Mouse (Mus musculus) forebrain, embryonic 12.5 days (tissue): Measurements from ENCODE around the gene Kcnj12. TPM values are rescaled to one million over a fixed set of nuclear protein-coding genes. Genes with fewer than 3 reads are reported as not detected.

Source experiments
- ATAC-seq: fragments of 200-750 bp; cut with Nextera tagmentation; 2 replicates; pipeline ENCODE4 v1.8.0; 2017; ENCODE audit warnings: moderate TSS enrichment; ENCODE audit not compliant: low FRiP score
- H3K27ac ChIP-seq: fragments of 300-500 bp; sonication (generic); 2 replicates; pipeline ENCODE4 v1.5.1; 2016; ENCODE audit warnings: mild to moderate bottlenecking
- H3K27me3 ChIP-seq: fragments of 300-500 bp; sonication (generic); 2 replicates; pipeline ENCODE4 v1.6.1; 2016; ENCODE audit warnings: mild to moderate bottlenecking
- H3K36me3 ChIP-seq: fragments of 300-500 bp; sonication (generic); replicated peaks from 2 replicates; pipeline ENCODE4 v1.6.1; 2016; ENCODE audit warnings: mild to moderate bottlenecking
- H3K4me1 ChIP-seq: fragments of 300-500 bp; sonication (generic); 2 replicates; pipeline ENCODE4 v1.6.1; 2016
- H3K4me2 ChIP-seq: fragments of 300-500 bp; sonication (generic); 2 replicates; pipeline ENCODE4 v1.6.1; 2016; ENCODE audit warnings: mild to moderate bottlenecking, moderate library complexity
- H3K4me3 ChIP-seq: fragments of 300-500 bp; sonication (generic); replicated peaks from 2 replicates; pipeline ENCODE4 v1.5.1; 2016; ENCODE audit warnings: mild to moderate bottlenecking
- H3K9ac ChIP-seq: fragments of 300-500 bp; sonication (generic); 2 replicates; pipeline ENCODE4 v1.6.1; 2016; ENCODE audit warnings: mild to moderate bottlenecking
- H3K9me3 ChIP-seq: fragments of 300-500 bp; sonication (generic); 2 replicates; pipeline ENCODE4 v1.6.1; 2016
- WGBS: fragments of 180-500 bp; shearing (Covaris S2); methylation state at CpG from one replicate; pipeline ENCODE4 v1.1.7; 2016; 5-methylcytosine and 5-hydroxymethylcytosine counted together
- polyA plus RNA-seq: library from polyadenylated mRNA; unstranded; fragments of >200 nt; fragmentation: Nextera tagmentation; extraction: Ambion mirVana; gene quantifications from 2 replicates; pipeline ENCODE4 v1.2.1, GENCODE M21; 2016

Gene Kcnj12
- polyA plus RNA-seq, 1 experiment from 2014 or later: 0.42 TPM

DNA sequence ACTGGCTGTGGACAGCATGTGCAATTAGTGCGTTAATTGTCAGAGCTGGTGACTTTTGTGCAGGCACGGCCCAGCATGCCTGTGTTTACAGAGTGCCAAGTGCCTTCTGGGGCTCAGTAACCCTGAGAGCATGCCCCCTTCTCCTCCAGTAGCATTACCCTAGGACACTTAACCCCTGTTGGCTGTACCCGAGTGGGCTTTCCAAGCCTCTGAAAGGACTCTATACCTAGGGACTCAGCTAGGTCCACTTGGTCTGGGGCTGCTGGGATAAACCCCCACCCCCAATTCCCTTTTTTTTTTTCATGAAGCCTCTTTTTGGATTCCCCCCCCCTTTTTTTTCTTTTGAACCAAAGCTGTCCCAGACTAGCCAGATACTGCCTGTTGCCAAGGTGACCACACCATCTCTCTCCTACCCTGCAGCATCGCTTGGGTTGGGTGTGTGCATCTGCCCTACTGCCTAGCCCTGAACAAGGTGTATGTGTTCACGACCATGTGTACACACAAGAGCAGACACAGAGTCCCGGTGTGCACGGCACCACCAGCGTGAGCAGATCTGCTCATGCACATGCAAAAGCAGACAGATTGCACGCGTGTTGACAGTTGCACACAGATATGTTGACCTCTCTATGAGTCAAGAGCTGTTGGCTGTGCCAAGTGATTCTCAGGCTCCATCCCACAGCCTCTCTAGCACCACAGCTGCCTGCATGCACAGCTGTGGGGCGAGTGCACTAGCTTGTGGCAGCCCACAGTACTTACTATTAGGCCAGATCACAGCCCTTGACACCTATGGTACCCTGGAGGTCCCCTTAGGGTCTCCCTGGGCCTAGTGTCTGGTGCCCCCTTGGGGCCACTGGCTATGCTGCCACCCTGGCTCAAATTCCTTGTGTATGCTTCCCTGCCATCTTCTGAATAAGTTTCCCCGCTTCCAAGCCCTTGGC, 21.0 kb downstream of the Kcnj12 start:
- WGBS: 77% methylated on average over 12 of the region's 12 CpGs
- H3K9me3 ChIP-seq: no peaks in the 10 kb centered on the region
- no peaks in the 10 kb centered on the region for H3K36me3 ChIP-seq
- no peak overlapping the region for H3K9ac ChIP-seq
- no peak for ATAC-seq
- H3K4me1 ChIP-seq: peaks cover 17% of the 10 kb centered on the region; the same call in 1 of the 2 replicates
- H3K27ac ChIP-seq: no peak overlapping the region
- H3K4me2 ChIP-seq: no peak overlapping the region
- H3K4me3 ChIP-seq: no peak overlapping the region
- no peaks in the 10 kb centered on the region for H3K27me3 ChIP-seq

DNA sequence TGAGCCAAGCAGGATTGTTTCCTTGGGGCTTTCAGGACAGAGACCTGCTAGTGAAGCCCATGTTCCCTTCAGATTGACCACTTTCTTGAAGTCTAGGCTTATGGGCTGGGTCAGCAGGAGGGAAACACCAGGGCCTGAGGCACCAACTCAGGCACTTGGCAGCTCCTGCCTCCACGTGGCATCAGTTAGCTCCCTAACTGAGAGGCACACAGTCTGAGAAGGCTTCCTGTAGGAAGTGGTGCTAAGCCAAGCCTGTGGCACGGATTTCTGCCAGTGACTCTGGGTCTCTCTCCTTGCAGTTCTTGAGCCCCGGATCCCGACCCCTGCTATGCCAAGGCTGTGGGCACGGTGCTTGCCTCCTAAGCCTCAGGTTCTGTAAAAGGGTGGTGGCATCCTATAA, 22.4 kb downstream of the Kcnj12 start:
- H3K4me3 ChIP-seq: no peak overlapping the region
- peaks cover 17% of the 10 kb centered on the region; the same call in 1 of the 2 replicates for H3K4me1 ChIP-seq
- ATAC-seq: no peak
- no peaks in the 10 kb centered on the region for H3K36me3 ChIP-seq
- no peaks in the 10 kb centered on the region for H3K9me3 ChIP-seq
- H3K9ac ChIP-seq: no peak overlapping the region
- WGBS: 89% methylated on average over 5 of the region's 5 CpGs
- H3K27me3 ChIP-seq: no peaks in the 10 kb centered on the region
- H3K27ac ChIP-seq: no peak overlapping the region
- no peak overlapping the region for H3K4me2 ChIP-seq

DNA sequence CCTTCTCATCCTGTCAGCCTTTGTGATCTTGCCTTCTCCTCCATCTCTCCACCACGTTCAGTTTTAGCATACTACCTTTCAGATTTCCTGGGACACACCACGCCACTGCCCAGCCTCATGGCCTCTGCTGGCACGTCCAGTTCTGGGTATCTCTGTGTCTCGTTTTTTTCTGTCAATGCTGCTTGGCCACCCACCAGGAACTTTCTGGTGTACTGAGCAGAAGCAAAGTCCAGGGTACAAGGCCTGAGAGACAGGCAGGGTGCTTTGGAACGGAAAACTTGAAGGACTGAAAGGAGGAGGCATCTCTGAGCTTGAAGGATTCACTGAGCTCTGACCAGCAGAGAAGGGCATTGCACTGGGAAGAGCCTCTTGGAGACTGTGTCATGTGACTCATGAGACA, 25.1 kb downstream of the Kcnj12 start:
- Histone ChIP-seq H3K27ac (no peak overlapping the region), H3K4me3 (no peak overlapping the region), H3K36me3 (no peaks in the 10 kb centered on the region), H3K9ac (no peak overlapping the region), H3K4me2 (no peak overlapping the region), H3K27me3 (no peaks in the 10 kb centered on the region), H3K4me1 (peaks cover 15% of the 10 kb centered on the region; the same call in 1 of the 2 replicates), H3K9me3 (no peaks in the 10 kb centered on the region)
- no peak for ATAC-seq
- WGBS: 84% methylated on average over 5 of the region's 5 CpGs

DNA sequence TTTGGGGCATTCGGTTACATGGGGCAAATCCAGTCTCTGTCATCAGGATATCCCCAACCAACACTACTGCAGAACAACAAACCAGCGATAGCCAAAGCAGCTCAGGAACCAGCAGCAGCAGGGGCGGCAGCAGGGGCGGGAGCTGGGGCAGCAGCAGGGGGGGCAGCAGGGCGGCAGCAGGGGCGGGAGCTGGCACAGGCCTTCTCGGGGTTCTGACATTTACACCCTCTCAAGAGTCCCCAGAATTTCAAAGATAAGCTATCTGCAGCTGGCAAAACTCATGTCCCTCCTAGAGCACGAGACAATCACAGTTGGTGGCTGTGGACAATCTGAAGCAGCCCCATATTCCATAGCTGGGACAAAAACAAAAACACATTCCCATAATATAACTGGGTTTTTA, 28.8 kb downstream of the Kcnj12 start:
- WGBS: 57% methylated on average over 8 of the region's 8 CpGs
- H3K9me3 ChIP-seq: no peaks in the 10 kb centered on the region
- no peaks in the 10 kb centered on the region for H3K36me3 ChIP-seq
- no peaks in the 10 kb centered on the region for H3K4me1 ChIP-seq
- ATAC-seq: no peak
- H3K27me3 ChIP-seq: no peaks in the 10 kb centered on the region
- H3K27ac ChIP-seq: no peak overlapping the region
- H3K4me2 ChIP-seq: no peak overlapping the region
- H3K9ac ChIP-seq: no peak overlapping the region
- no peak overlapping the region for H3K4me3 ChIP-seq

DNA sequence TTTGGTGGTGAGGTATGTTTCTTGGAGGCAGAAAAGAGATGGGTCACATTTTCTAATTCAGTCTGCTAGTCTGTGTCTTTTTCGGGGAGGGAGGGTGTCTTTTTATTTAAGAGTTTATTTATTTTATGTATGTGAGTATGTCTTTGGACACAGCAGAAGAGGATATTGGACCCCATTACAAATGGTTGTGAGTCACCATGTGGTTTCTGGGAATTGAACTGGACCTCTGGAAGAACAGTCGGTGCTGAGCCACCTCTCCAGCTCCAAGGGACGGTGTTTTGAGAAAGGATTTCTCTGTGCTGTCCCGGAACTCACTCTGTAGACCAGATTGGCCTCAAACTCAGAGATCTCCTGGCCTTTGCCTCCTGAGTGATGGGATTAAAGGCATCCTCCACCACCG, 34.5 kb downstream of the Kcnj12 start:
- H3K27me3 ChIP-seq: no peaks in the 10 kb centered on the region
- no peak overlapping the region for H3K4me2 ChIP-seq
- H3K36me3 ChIP-seq: no peaks in the 10 kb centered on the region
- 73% methylated on average over 5 of the region's 5 CpGs for WGBS
- ATAC-seq: no peak
- no peaks in the 10 kb centered on the region for H3K9me3 ChIP-seq
- no peak overlapping the region for H3K4me3 ChIP-seq
- H3K4me1 ChIP-seq: no peaks in the 10 kb centered on the region
- no peak overlapping the region for H3K27ac ChIP-seq
- H3K9ac ChIP-seq: no peak overlapping the region

DNA sequence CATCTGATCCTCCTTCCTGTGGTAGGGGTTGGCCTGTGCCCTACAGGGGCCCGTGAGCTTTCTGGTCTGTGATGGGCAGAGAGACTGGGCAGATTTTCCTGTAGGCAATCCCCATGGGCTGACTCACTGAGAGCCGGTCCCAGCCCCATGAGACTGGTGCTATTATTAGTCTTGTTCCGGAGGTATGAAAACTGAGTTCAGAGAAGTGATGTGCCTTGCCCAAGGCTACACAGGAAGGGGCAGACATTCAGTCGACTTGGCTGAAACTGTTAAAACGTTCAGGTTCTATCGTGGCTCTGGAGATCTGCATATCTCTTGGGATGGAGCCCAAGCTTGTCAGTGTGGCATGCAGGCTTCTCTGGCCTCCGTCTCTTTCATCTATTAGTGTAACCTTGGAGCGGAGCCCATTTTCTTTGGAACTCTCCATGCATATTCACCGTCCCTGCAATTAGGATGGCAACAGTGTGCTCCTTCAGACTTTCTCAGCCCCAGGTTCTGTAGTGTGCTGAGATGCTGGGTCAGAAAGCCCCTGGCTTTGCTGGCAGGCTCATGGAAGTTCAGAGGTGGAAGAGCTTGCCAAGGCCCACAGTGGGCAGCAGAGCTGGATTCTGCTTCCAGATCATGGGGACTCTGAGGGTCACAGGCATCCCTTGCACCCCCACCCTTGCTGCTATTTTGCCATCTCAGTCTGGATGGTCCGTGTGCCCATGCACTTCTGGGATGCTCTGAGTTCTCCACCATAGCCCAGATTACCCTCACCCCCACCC, 37.5 kb downstream of the Kcnj12 start:
- H3K9ac ChIP-seq: no peak overlapping the region
- no peaks in the 10 kb centered on the region for H3K36me3 ChIP-seq
- whole genome bisulfite sequencing: 79% methylated on average over 10 of the region's 10 CpGs
- H3K9me3 ChIP-seq: no peaks in the 10 kb centered on the region
- no peak for ATAC-seq
- H3K4me1 ChIP-seq: no peaks in the 10 kb centered on the region
- no peak overlapping the region for H3K27ac ChIP-seq
- no peak overlapping the region for H3K4me3 ChIP-seq
- H3K27me3 ChIP-seq: no peaks in the 10 kb centered on the region
- H3K4me2 ChIP-seq: no peak overlapping the region

DNA sequence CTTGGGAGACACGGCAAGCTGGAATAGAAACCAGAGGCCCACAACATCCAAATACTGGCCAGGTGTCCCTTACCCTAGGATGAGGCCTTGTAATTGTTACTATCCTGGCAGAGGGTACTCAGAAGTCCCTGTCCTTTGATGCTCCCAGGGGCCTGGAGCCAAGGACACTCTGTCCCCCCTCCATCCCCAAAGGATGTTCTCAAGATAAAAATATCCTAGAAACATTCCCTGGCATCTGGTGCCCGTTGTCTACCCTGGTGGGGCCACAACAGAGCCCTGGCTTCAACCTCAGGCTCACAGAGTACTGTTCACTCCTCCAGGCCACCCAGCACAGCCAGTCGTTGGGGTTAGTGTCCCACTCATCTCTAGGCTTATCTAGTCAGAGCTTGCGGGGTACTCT, 38.3 kb downstream of the Kcnj12 start:
- Histone ChIP-seq H3K4me1 (no peaks in the 10 kb centered on the region), H3K9me3 (no peaks in the 10 kb centered on the region), H3K27ac (no peak overlapping the region), H3K9ac (no peak overlapping the region), H3K36me3 (no peaks in the 10 kb centered on the region), H3K27me3 (no peaks in the 10 kb centered on the region), H3K4me3 (no peak overlapping the region), H3K4me2 (no peak overlapping the region)
- 84% methylated on average over 4 of the region's 4 CpGs for WGBS
- ATAC-seq: no peak

DNA sequence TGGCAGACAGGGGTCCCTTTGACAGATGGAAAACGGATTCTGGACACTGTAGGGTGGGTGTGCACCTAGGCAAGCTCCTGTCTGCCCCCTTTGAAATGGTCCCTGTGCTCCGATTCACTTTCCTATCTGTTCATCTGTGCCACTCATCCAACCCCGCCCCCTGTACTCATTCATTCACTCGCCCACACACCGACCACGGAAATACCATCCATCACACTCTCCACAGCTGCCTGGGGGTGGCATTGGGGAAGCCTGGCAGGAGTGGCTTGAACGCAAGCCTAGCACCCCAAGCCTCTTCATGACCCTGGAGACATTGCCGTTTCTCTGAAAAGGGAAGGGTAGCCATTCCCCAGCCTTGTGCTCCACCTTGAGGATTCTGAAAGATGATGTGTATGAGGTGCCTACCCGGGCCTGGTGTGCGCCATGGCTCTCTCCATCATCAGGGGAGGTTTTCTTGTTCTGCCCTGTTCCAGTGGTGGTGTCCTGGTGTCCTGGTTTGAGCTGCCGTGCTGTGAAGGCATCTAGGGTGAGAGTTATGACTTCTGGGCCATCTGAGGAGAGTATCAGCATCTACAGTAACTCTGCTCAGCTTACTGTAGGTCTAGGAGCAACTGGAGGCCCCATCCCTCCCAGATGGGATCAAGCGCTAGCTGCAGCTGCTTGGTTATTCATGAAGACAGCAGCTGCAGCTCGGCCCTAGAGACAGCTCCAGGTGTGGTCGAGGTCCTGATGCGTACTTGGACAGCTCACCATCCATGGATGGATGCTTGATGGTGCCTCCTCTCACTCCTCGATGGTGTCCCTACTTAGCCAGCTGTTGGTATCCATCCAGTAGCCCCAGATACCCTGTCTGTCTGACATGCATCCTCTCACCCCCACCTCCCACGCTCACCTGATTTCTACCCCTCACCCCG, 40.4 kb downstream of the Kcnj12 start:
- no peaks in the 10 kb centered on the region for H3K36me3 ChIP-seq
- H3K27me3 ChIP-seq: no peaks in the 10 kb centered on the region
- no peak overlapping the region for H3K4me2 ChIP-seq
- H3K9ac ChIP-seq: no peak overlapping the region
- no peaks in the 10 kb centered on the region for H3K9me3 ChIP-seq
- 83% methylated on average over 18 of the region's 18 CpGs for WGBS
- H3K4me1 ChIP-seq: no peaks in the 10 kb centered on the region
- H3K4me3 ChIP-seq: no peak overlapping the region
- H3K27ac ChIP-seq: no peak overlapping the region
- ATAC-seq: no peak

DNA sequence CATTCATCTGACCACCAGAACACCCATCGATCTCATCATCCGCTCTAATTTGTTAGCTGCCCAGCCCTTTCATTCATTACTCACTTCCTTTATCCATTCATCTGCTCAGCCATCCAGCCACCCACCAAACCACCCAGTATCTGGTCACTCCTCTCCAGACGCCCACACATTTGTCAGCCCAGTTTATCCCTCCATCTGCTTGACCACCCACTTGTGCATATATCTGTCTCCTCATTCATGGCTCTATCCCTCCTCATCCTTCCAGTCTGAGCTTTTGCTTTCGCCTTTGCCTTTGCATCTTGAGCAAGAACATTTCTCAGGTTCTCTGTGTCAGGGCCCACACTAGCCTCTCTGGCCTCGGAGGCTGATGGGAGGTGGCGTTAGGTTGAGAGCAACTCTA, 41.1 kb downstream of the Kcnj12 start:
- no peak for ATAC-seq
- WGBS: 86% methylated on average over 6 of the region's 6 CpGs

DNA sequence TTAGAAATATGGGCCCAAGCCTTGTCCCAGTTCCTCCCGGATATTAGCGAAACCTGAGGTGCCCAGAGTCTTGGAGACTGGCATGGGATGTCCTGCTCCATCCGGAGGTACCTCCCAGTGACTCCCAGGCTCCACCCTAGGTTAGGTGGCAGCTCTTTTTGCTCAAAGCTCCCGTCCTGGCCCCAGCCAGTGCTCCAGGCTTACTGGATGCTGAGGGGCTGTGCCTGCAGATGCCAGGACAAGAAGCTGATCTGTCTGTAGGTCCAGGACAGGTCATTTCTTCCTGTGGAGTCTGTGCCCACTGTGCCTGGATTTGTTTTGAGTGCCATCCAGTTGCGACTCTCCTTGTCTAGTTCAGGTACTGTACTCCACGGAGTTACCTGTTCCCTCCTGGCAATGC, 43.3 kb downstream of the Kcnj12 start:
- no peak overlapping the region for H3K4me3 ChIP-seq
- no peaks in the 10 kb centered on the region for H3K36me3 ChIP-seq
- H3K4me1 ChIP-seq: no peaks in the 10 kb centered on the region
- H3K27ac ChIP-seq: no peak overlapping the region
- H3K9me3 ChIP-seq: no peaks in the 10 kb centered on the region
- H3K9ac ChIP-seq: no peak overlapping the region
- 91% methylated on average over 6 of the region's 6 CpGs for WGBS
- H3K27me3 ChIP-seq: no peaks in the 10 kb centered on the region
- ATAC-seq: no peak
- H3K4me2 ChIP-seq: no peak overlapping the region

More for the DNA sequence above, 41.1 kb downstream of the Kcnj12 start:
- Histone ChIP-seq H3K9me3 (no peaks in the 10 kb centered on the region), H3K36me3 (no peaks in the 10 kb centered on the region), H3K27ac (no peak overlapping the region), H3K4me3 (no peak overlapping the region), H3K27me3 (no peaks in the 10 kb centered on the region), H3K9ac (no peak overlapping the region), H3K4me1 (no peaks in the 10 kb centered on the region), H3K4me2 (no peak overlapping the region)

DNA sequence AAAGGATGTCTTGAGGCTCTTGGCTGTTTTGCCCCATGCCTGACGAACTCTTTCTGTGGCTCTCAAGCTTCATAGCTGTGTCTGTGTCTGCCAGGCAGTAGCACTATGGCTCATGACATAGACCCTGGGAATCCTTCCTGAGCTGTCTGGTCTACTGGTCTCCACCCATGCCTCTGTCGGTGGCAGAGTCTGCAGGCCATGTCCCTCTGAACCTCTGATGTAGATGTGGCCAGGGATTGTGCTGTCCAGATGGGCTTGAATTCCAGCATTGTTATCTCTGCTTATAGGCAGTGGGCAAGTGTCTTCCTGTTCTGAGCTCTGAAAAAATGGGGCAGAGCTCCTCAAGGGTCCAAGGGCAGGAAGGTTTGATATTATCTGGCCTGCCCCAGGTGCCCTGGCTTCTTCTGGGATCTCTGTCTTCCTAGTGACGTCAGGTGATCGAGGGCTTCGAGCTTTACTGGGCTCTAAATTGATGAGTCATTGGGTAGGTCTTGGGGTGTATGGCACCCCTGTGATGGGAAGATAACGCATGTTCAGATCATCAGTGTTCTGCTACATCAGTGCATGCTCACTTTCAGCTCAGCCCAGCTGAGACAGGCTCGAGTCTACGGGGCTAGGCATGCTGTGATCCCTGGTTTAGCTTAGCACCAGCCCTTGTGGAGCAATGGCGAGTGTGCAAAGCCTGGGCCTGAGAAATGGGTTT, 44.9 kb downstream of the Kcnj12 start:
- Histone ChIP-seq H3K36me3 (no peaks in the 10 kb centered on the region), H3K27ac (no peak overlapping the region), H3K4me1 (0 out of 2 replicates have a peak, but pooled peaks cover 3% of the 10 kb centered on the region), H3K9me3 (no peaks in the 10 kb centered on the region), H3K4me3 (no peak overlapping the region), H3K9ac (no peak overlapping the region), H3K4me2 (no peak overlapping the region), H3K27me3 (no peaks in the 10 kb centered on the region)
- ATAC-seq: no peak
- WGBS: 88% methylated on average over 9 of the region's 9 CpGs
